Mouse (Mus musculus): Measurements from ENCODE around the gene Nrbp1. TPM values are rescaled to one million over a fixed set of nuclear protein-coding genes. Genes with fewer than 3 reads are reported as not detected.
"Not testable (repeated sequence)": the region's sequence is repeated elsewhere in the genome, so short reads cannot be mapped to it uniquely, and the experiment has no call there.

The Nrbp1 gene
- total RNA-seq, 2 experiments from 2014 or later = 82.3 to 86.0 TPM

- TF ChIP-seq CTCF (IDR thresholded peaks at IDR 0.05) = no peak
- no peak overlapping the region for H3K27ac ChIP-seq
Observed at GRCm38 (mm10) chr5:31198616-31199320, 41.9 kb upstream of the Nrbp1 start.

GRCm38 (mm10) chr5:31199321-31199892 lies 41.3 kb upstream of the Nrbp1 start:
- H3K4me3 ChIP-seq = no peak overlapping the region
- intact Hi-C loops (cut with DNase I) = no loop called here

More at GRCm38 (mm10) chr5:31198616-31199320, 41.9 kb upstream of the Nrbp1 start:
- DNase-seq (ENCODE audit: extremely low spot score in 1 of 2, low spot score in 2 of 2) = no peak
- intact Hi-C loops (cut with DNase I) = no loop called here
- no peak overlapping the region for H3K4me3 ChIP-seq

GRCm38 (mm10) chr5:31199893-31200292 lies 40.8 kb upstream of the Nrbp1 start:
- no peak overlapping the region for H3K4me3 ChIP-seq
- DNase-seq (ENCODE audit: extremely low spot score in 1 of 2, low spot score in 2 of 2) = no peak
- H3K27ac ChIP-seq = no peak overlapping the region; the same call in 1 of the 2 replicates
- no peak; the same call in 1 of the 2 replicates for TF ChIP-seq CTCF (IDR thresholded peaks at IDR 0.05)
- intact Hi-C loops (cut with DNase I) = no loop called here

More at GRCm38 (mm10) chr5:31199321-31199892, 41.3 kb upstream of the Nrbp1 start:
- no peak for TF ChIP-seq CTCF (IDR thresholded peaks at IDR 0.05)
- no peak for DNase-seq (ENCODE audit: extremely low spot score in 1 of 2, low spot score in 2 of 2)
- H3K27ac ChIP-seq = no peak overlapping the region

- no peak for TF ChIP-seq CTCF (IDR thresholded peaks at IDR 0.05)
- no peak for DNase-seq (ENCODE audit: extremely low spot score in 1 of 2, low spot score in 2 of 2)
- Histone ChIP-seq H3K27ac (peak overlapping the region; percentile 2; the same call in 1 of the 2 replicates), H3K4me3 (no peak overlapping the region)
- intact Hi-C loops (cut with DNase I) = no loop called here
Observed at GRCm38 (mm10) chr5:31200327-31200768, 40.3 kb upstream of the Nrbp1 start.

GRCm38 (mm10) chr5:31201042-31201741 lies 39.5 kb upstream of the Nrbp1 start:
- intact Hi-C loops (cut with DNase I) = loop anchor here (1.0 kb wide), 1 partner anchor 8 kb away; the partner anchor contains the start of genes Eif2b4 and Snx17
- peak overlapping the region; percentile 89 for H3K27ac ChIP-seq
- no peak for DNase-seq (ENCODE audit: extremely low spot score in 1 of 2, low spot score in 2 of 2)
- no peak for TF ChIP-seq CTCF (IDR thresholded peaks at IDR 0.05)
- peak overlapping the region; percentile 80 for H3K4me3 ChIP-seq

GRCm38 (mm10) chr5:31201742-31202590 lies 38.7 kb upstream of the Nrbp1 start, which contains the start of gene Zfp513:
Gene Zfp513, minus strand, starts transcription at chr5:31202303.
- intact Hi-C loops (cut with DNase I) = loop anchor here (1.0 kb wide), 1 partner anchor 9 kb away; the partner anchor contains the start of genes Eif2b4 and Snx17
- Histone ChIP-seq H3K27ac (peak within 1 kb of the TSS; percentile 89), H3K4me3 (peak within 1 kb of the TSS; percentile 80)
- TF ChIP-seq CTCF (IDR thresholded peaks at IDR 0.05) = no peak
- peak; percentile 93 to 97 for DNase-seq (ENCODE audit: extremely low spot score in 1 of 2, low spot score in 2 of 2)

- Histone ChIP-seq H3K27ac (peak overlapping the region; percentile 88), H3K4me3 (peak overlapping the region; percentile 80; the same call in 1 of the 2 replicates)
- intact Hi-C loops (cut with DNase I) = no loop called here
- DNase-seq (ENCODE audit: extremely low spot score in 1 of 2, low spot score in 2 of 2) = no peak
- TF ChIP-seq CTCF (IDR thresholded peaks at IDR 0.05) = no peak
Observed at GRCm38 (mm10) chr5:31202933-31203332, 37.7 kb upstream of the Nrbp1 start.

GRCm38 (mm10) chr5:31203866-31204265 lies 36.8 kb upstream of the Nrbp1 start:
- intact Hi-C loops (cut with DNase I) = no loop called here
- no peak overlapping the region for H3K4me3 ChIP-seq

GRCm38 (mm10) chr5:31204421-31204820 lies 36.2 kb upstream of the Nrbp1 start:
- H3K27ac ChIP-seq = no peak overlapping the region
- intact Hi-C loops (cut with DNase I) = no loop called here
- no peak overlapping the region for H3K4me3 ChIP-seq
- no peak for TF ChIP-seq CTCF (IDR thresholded peaks at IDR 0.05)
- no peak for DNase-seq (ENCODE audit: extremely low spot score in 1 of 2, low spot score in 2 of 2)

More at GRCm38 (mm10) chr5:31203866-31204265, 36.8 kb upstream of the Nrbp1 start:
- TF ChIP-seq CTCF (IDR thresholded peaks at IDR 0.05) = no peak
- no peak for DNase-seq (ENCODE audit: extremely low spot score in 1 of 2, low spot score in 2 of 2)
- no peak overlapping the region for H3K27ac ChIP-seq

- DNase-seq (ENCODE audit: extremely low spot score in 1 of 2, low spot score in 2 of 2); H3K27ac ChIP-seq; H3K4me3 ChIP-seq; intact Hi-C loops (cut with DNase I): not testable (repeated sequence)
Observed at GRCm38 (mm10) chr5:31216554-31216953, 24.1 kb upstream of the Nrbp1 start.

GRCm38 (mm10) chr5:31218294-31218693 lies 22.4 kb upstream of the Nrbp1 start:
- intact Hi-C loops (cut with DNase I) = no loop called here
- no peak for TF ChIP-seq CTCF (IDR thresholded peaks at IDR 0.05)
- no peak overlapping the region for H3K4me3 ChIP-seq
- H3K27ac ChIP-seq = no peak overlapping the region
- no peak for DNase-seq (ENCODE audit: extremely low spot score in 1 of 2, low spot score in 2 of 2)
